Mouse (Mus musculus) stomach, embryonic 14.5 days (tissue): Measurements from ENCODE around the gene Rps6kc1. TPM values are rescaled to one million over a fixed set of nuclear protein-coding genes. Genes with fewer than 3 reads are reported as not detected.

Experiments used
- ATAC-seq: fragments of 200-750 bp; cut with Nextera tagmentation; 2 replicates; pipeline ENCODE4 v1.8.0; 2017; ENCODE audit warnings: low read depth, moderate TSS enrichment; ENCODE audit not compliant: insufficient number of reproducible peaks, insufficient read depth, low FRiP score
- H3K27ac ChIP-seq: fragments of 300-500 bp; sonication (generic); 2 replicates; pipeline ENCODE4 v1.5.1; 2014; ENCODE audit warnings: mild to moderate bottlenecking, low read length, moderate library complexity, mixed read lengths
- H3K27me3 ChIP-seq: fragments of 300-500 bp; sonication (generic); 2 replicates; pipeline ENCODE4 v1.6.1; 2014; ENCODE audit warnings: low read length, control low read depth, mixed read lengths; ENCODE audit not compliant: control insufficient read depth, insufficient read depth
- H3K36me3 ChIP-seq: fragments of 300-500 bp; sonication (generic); 2 replicates; pipeline ENCODE4 v1.6.1; 2014; ENCODE audit warnings: mild to moderate bottlenecking, control low read depth, low read length, moderate library complexity, mixed read lengths; ENCODE audit not compliant: control insufficient read depth, insufficient read depth
- H3K4me1 ChIP-seq: fragments of 300-500 bp; sonication (generic); 2 replicates; pipeline ENCODE4 v1.6.1; 2014; ENCODE audit warnings: low read length, control low read depth, mixed read lengths; ENCODE audit not compliant: control insufficient read depth, insufficient read depth
- H3K4me2 ChIP-seq: fragments of 300-500 bp; sonication (generic); replicated peaks from 2 replicates; pipeline ENCODE4 v1.6.1; 2014; ENCODE audit warnings: low read depth, low read length, control low read depth
- H3K4me3 ChIP-seq: fragments of 300-500 bp; sonication (generic); 2 replicates; pipeline ENCODE4 v1.5.1; 2014; ENCODE audit warnings: low read depth, low read length, control low read depth
- H3K9ac ChIP-seq: fragments of 300-500 bp; sonication (generic); replicated peaks from 2 replicates; pipeline ENCODE4 v1.6.1; 2014; ENCODE audit warnings: low read depth, mild to moderate bottlenecking, control low read depth, low read length, moderate library complexity, mixed read lengths
- H3K9me3 ChIP-seq: fragments of 300-500 bp; sonication (generic); 2 replicates; pipeline ENCODE4 v1.6.1; 2016; ENCODE audit warnings: low read depth, low read length, control low read depth; ENCODE audit not compliant: control insufficient read depth
- WGBS: fragments of 180-500 bp; shearing (Covaris S2); extraction: QIAGEN DNeasy Blood & Tissue Kit; methylation state at CpG from one replicate; pipeline ENCODE4 v1.1.7; 2014; 5-methylcytosine and 5-hydroxymethylcytosine counted together
- polyA plus RNA-seq: library from polyadenylated mRNA; unstranded; fragments of >200 nt; fragmentation: Nextera tagmentation; extraction: Ambion mirVana; gene quantifications from 2 replicates; pipeline ENCODE4 v1.2.1, GENCODE M21; 2014

Gene Rps6kc1
- polyA plus RNA-seq, 1 experiment from 2014 or later, result 16.1 TPM

- Histone ChIP-seq H3K36me3 (no peaks in the 10 kb centered on the region), H3K4me3 (no peak overlapping the region), H3K4me1 (peaks cover 6% of the 10 kb centered on the region; the same call in 1 of the 2 replicates)
These were observed 229.3 kb downstream of the Rps6kc1 start for GRCm38 (mm10) chr1:190682021-190682926.

GRCm38 (mm10) chr1:190675455-190675854, 236.1 kb downstream of the Rps6kc1 start:
- Histone ChIP-seq H3K36me3 (no peaks in the 10 kb centered on the region), H3K27me3 (no peaks in the 10 kb centered on the region), H3K9ac (no peak overlapping the region), H3K27ac (no peak overlapping the region), H3K9me3 (no peaks in the 10 kb centered on the region), H3K4me3 (no peak overlapping the region), H3K4me2 (no peak overlapping the region), H3K4me1 (no peaks in the 10 kb centered on the region)
- WGBS, result 83% methylated on average over 3 of the region's 3 CpGs
- no peak for ATAC-seq

More at GRCm38 (mm10) chr1:190682021-190682926, 229.3 kb downstream of the Rps6kc1 start:
- H3K27ac ChIP-seq, result peak overlapping the region; percentile 3; the same call in 1 of the 2 replicates
- 59% methylated on average over 25 of the region's 25 CpGs for WGBS
- no peaks in the 10 kb centered on the region for H3K9me3 ChIP-seq
- no peak overlapping the region for H3K9ac ChIP-seq
- ATAC-seq, result peak; percentile 29; the same call in 1 of the 2 replicates
- no peak overlapping the region; the same call in 1 of the 2 replicates for H3K4me2 ChIP-seq
- no peaks in the 10 kb centered on the region for H3K27me3 ChIP-seq

GRCm38 (mm10) chr1:190669099-190669498, 242.5 kb downstream of the Rps6kc1 start:
- H3K9me3 ChIP-seq, result no peaks in the 10 kb centered on the region
- H3K4me1 ChIP-seq, result no peaks in the 10 kb centered on the region
- H3K36me3 ChIP-seq, result no peaks in the 10 kb centered on the region
- H3K4me3 ChIP-seq, result no peak overlapping the region
- ATAC-seq, result no peak
- H3K9ac ChIP-seq, result no peak overlapping the region
- no peaks in the 10 kb centered on the region for H3K27me3 ChIP-seq
- no peak overlapping the region for H3K27ac ChIP-seq
- WGBS, result 61% methylated on average over 10 of the region's 10 CpGs
- H3K4me2 ChIP-seq, result no peak overlapping the region

GRCm38 (mm10) chr1:190667821-190668220, 243.7 kb downstream of the Rps6kc1 start:
- H3K9me3 ChIP-seq, result no peaks in the 10 kb centered on the region
- ATAC-seq, result no peak
- no peaks in the 10 kb centered on the region for H3K36me3 ChIP-seq
- no peaks in the 10 kb centered on the region for H3K27me3 ChIP-seq
- no peaks in the 10 kb centered on the region for H3K4me1 ChIP-seq
- no peak overlapping the region for H3K4me2 ChIP-seq
- no peak overlapping the region for H3K4me3 ChIP-seq
- H3K9ac ChIP-seq, result no peak overlapping the region
- WGBS, result 94% methylated on average over 11 of the region's 11 CpGs
- no peak overlapping the region for H3K27ac ChIP-seq

- no peak for ATAC-seq
- no peaks in the 10 kb centered on the region for H3K4me1 ChIP-seq
- 77% methylated on average over 5 of the region's 5 CpGs for WGBS
These were observed 244.2 kb downstream of the Rps6kc1 start for GRCm38 (mm10) chr1:190667326-190667725.

GRCm38 (mm10) chr1:190665490-190665875, 246.1 kb downstream of the Rps6kc1 start:
- Histone ChIP-seq H3K9me3 (no peaks in the 10 kb centered on the region), H3K27me3 (no peaks in the 10 kb centered on the region), H3K4me3 (no peak overlapping the region), H3K27ac (no peak overlapping the region), H3K4me2 (no peak overlapping the region), H3K9ac (no peak overlapping the region), H3K36me3 (no peaks in the 10 kb centered on the region), H3K4me1 (no peaks in the 10 kb centered on the region)
- no peak for ATAC-seq
- WGBS, result 88% methylated on average over 8 of the region's 8 CpGs

More at GRCm38 (mm10) chr1:190667326-190667725, 244.2 kb downstream of the Rps6kc1 start:
- H3K9ac ChIP-seq, result no peak overlapping the region
- no peak overlapping the region for H3K27ac ChIP-seq
- no peak overlapping the region for H3K4me2 ChIP-seq
- no peak overlapping the region for H3K4me3 ChIP-seq
- H3K27me3 ChIP-seq, result no peaks in the 10 kb centered on the region
- H3K9me3 ChIP-seq, result no peaks in the 10 kb centered on the region
- no peaks in the 10 kb centered on the region for H3K36me3 ChIP-seq

- Histone ChIP-seq H3K4me1 (no peaks in the 10 kb centered on the region), H3K9me3 (no peaks in the 10 kb centered on the region), H3K4me2 (no peak overlapping the region), H3K4me3 (no peak overlapping the region), H3K9ac (no peak overlapping the region), H3K27me3 (no peaks in the 10 kb centered on the region), H3K27ac (no peak overlapping the region), H3K36me3 (no peaks in the 10 kb centered on the region)
- 85% methylated on average over 21 of the region's 21 CpGs for WGBS
- no peak for ATAC-seq
These were observed 246.6 kb downstream of the Rps6kc1 start for GRCm38 (mm10) chr1:190664767-190665489.

GRCm38 (mm10) chr1:190663996-190664395, 247.6 kb downstream of the Rps6kc1 start:
- H3K4me1 ChIP-seq, result no peaks in the 10 kb centered on the region
- no peaks in the 10 kb centered on the region for H3K36me3 ChIP-seq
- no peak overlapping the region for H3K4me3 ChIP-seq
- H3K9ac ChIP-seq, result no peak overlapping the region
- no peaks in the 10 kb centered on the region for H3K9me3 ChIP-seq
- no peak for ATAC-seq
- 89% methylated on average over 4 of the region's 4 CpGs for WGBS
- H3K27ac ChIP-seq, result no peak overlapping the region
- no peak overlapping the region for H3K4me2 ChIP-seq
- no peaks in the 10 kb centered on the region for H3K27me3 ChIP-seq
